Mouse (Mus musculus) large intestine, adult 2 months (tissue): ENCODE results near the gene Metap1d. TPM values are rescaled to one million over a fixed set of nuclear protein-coding genes. Genes with fewer than 3 reads are reported as not detected.

Experiments
- DNase-seq: peaks from one replicate; pipeline ENCODE4 v3.0.0-alpha.2; 2012; ENCODE audit warnings: low read depth, low spot score
- WGBS: fragments of 180-500 bp; shearing (Covaris S2); methylation state at CpG from one replicate; pipeline ENCODE4 v1.1.7; 2018; 5-methylcytosine and 5-hydroxymethylcytosine counted together
- polyA plus RNA-seq: library from polyadenylated mRNA; depleted of rRNA; stranded (reverse); fragments of >200 nt; gene quantifications from 2 replicates; pipeline ENCODE4 v1.2.3, GENCODE M21; 2012

Gene Metap1d
- polyA plus RNA-seq, 1 experiment = 12.7 TPM

- no peak for DNase-seq
- 45% methylated on average over 4 of the region's 4 CpGs for WGBS
Observed at GRCm38 (mm10) chr2:71523431-71523830, 70.4 kb downstream of the Metap1d start.

GRCm38 (mm10) chr2:71524763-71525162 lies 71.7 kb downstream of the Metap1d start:
- WGBS = 35% methylated on average over 13 of the region's 13 CpGs

GRCm38 (mm10) chr2:71526595-71527322 lies 73.7 kb downstream of the Metap1d start:
- DNase-seq = no peak
- WGBS = 11% methylated on average over 10 of the region's 10 CpGs

More at GRCm38 (mm10) chr2:71524763-71525162, 71.7 kb downstream of the Metap1d start:
- DNase-seq = no peak

- no peak for DNase-seq
- 8% methylated on average over 24 of the region's 24 CpGs for WGBS
Observed at GRCm38 (mm10) chr2:71527323-71528013, 74.4 kb downstream of the Metap1d start.

GRCm38 (mm10) chr2:71528014-71528713 lies 75.1 kb downstream of the Metap1d start, which contains the start of gene Dlx1:
Gene Dlx1 (plus strand): TSS chr2:71528113.
- WGBS = 8% methylated on average over 26 of the region's 26 CpGs
- no peak for DNase-seq

- no peak for DNase-seq
- 4% methylated on average over 55 of the region's 57 CpGs for WGBS
Observed at GRCm38 (mm10) chr2:71528714-71529510, 75.8 kb downstream of the Metap1d start.

GRCm38 (mm10) chr2:71529511-71530351 lies 76.7 kb downstream of the Metap1d start:
- no peak for DNase-seq
- WGBS = under 1% methylated on average over 59 of the region's 60 CpGs

GRCm38 (mm10) chr2:71530391-71531123 lies 77.5 kb downstream of the Metap1d start:
- WGBS = 4% methylated on average over 34 of the region's 34 CpGs
- DNase-seq = no peak

GRCm38 (mm10) chr2:71531124-71531590 lies 78.1 kb downstream of the Metap1d start:
- no peak for DNase-seq
- 8% methylated on average over 12 of the region's 12 CpGs for WGBS

- no peak for DNase-seq
- 4% methylated on average over 43 of the region's 43 CpGs for WGBS
Observed at GRCm38 (mm10) chr2:71531990-71532970, 79.2 kb downstream of the Metap1d start.

GRCm38 (mm10) chr2:71533094-71533493 lies 80.0 kb downstream of the Metap1d start:
- no peak for DNase-seq
- WGBS = 14% methylated on average over 5 of the region's 5 CpGs

GRCm38 (mm10) chr2:71534242-71535052 lies 81.4 kb downstream of the Metap1d start:
- DNase-seq = no peak
- 3% methylated on average over 20 of the region's 20 CpGs for WGBS

GRCm38 (mm10) chr2:71540611-71541417 lies 87.7 kb downstream of the Metap1d start:
- 2% methylated on average over 47 of the region's 48 CpGs for WGBS
- DNase-seq = no peak

- WGBS = 6% methylated on average over 37 of the region's 37 CpGs
Observed at GRCm38 (mm10) chr2:71541418-71542226, 88.5 kb downstream of the Metap1d start.

More at GRCm38 (mm10) chr2:71541418-71542226, 88.5 kb downstream of the Metap1d start:
- DNase-seq = no peak
